Mouse (Mus musculus) hindbrain, embryonic 14.5 days (tissue): ENCODE data around the gene Apoh. TPM values are rescaled to one million over a fixed set of nuclear protein-coding genes. Genes with fewer than 3 reads are reported as not detected.
A peak's percentile ranks its signal among the peaks of the same experiment; 100 is the strongest.

Experiments
- ATAC-seq: fragments of 200-750 bp; cut with Nextera tagmentation; 2 replicates; pipeline ENCODE4 v1.8.0; 2017; ENCODE audit warnings: moderate number of reproducible peaks, mild to moderate bottlenecking, moderate TSS enrichment, moderate library complexity; ENCODE audit not compliant: low FRiP score
- DNase-seq: peaks from one replicate; pipeline ENCODE4 v3.0.0-alpha.2; 2015; ENCODE audit warnings: low spot score
- H3K27ac ChIP-seq: fragments of 300-500 bp; sonication (generic); 2 replicates; pipeline ENCODE4 v1.5.1; 2014; ENCODE audit warnings: mild to moderate bottlenecking, moderate library complexity
- H3K27me3 ChIP-seq: fragments of 300-500 bp; sonication (generic); 2 replicates; pipeline ENCODE4 v1.6.1; 2014; ENCODE audit warnings: mild to moderate bottlenecking, low read length, mixed read lengths; ENCODE audit not compliant: control insufficient read depth, insufficient read depth
- H3K36me3 ChIP-seq: fragments of 300-500 bp; sonication (generic); replicated peaks from 2 replicates; pipeline ENCODE4 v1.6.1; 2014; ENCODE audit not compliant: control insufficient read depth, insufficient read depth
- H3K4me1 ChIP-seq: fragments of 300-500 bp; sonication (generic); replicated peaks from 2 replicates; pipeline ENCODE4 v1.6.1; 2014; ENCODE audit warnings: antibody characterized with exemption, low read length, mixed read lengths; ENCODE audit not compliant: control insufficient read depth, insufficient read depth
- H3K4me2 ChIP-seq: fragments of 300-500 bp; sonication (generic); replicated peaks from 2 replicates; pipeline ENCODE4 v1.6.1; 2014; ENCODE audit warnings: mild to moderate bottlenecking, moderate library complexity
- H3K4me3 ChIP-seq: fragments of 300-500 bp; sonication (generic); replicated peaks from 2 replicates; pipeline ENCODE4 v1.5.1; 2014; ENCODE audit warnings: mild to moderate bottlenecking, low read length
- H3K9ac ChIP-seq: fragments of 300-500 bp; sonication (generic); 2 replicates; pipeline ENCODE4 v1.6.1; 2014
- H3K9me3 ChIP-seq: fragments of 300-500 bp; sonication (generic); 2 replicates; pipeline ENCODE4 v1.6.1; 2016; ENCODE audit warnings: low read length; ENCODE audit not compliant: control insufficient read depth
- WGBS: fragments of 180-500 bp; shearing (Covaris S2); extraction: QIAGEN DNeasy Blood & Tissue Kit; methylation state at CpG from one replicate; pipeline ENCODE4 v1.1.7; 2014; 5-methylcytosine and 5-hydroxymethylcytosine counted together
- polyA plus RNA-seq: library from polyadenylated mRNA; unstranded; fragments of >200 nt; fragmentation: Nextera tagmentation; extraction: Ambion mirVana; gene quantifications from 2 replicates; pipeline ENCODE4 v1.2.1, GENCODE M21; 2014

The Apoh gene
- polyA plus RNA-seq, 1 experiment from 2014 or later = 0.59 TPM

DNA sequence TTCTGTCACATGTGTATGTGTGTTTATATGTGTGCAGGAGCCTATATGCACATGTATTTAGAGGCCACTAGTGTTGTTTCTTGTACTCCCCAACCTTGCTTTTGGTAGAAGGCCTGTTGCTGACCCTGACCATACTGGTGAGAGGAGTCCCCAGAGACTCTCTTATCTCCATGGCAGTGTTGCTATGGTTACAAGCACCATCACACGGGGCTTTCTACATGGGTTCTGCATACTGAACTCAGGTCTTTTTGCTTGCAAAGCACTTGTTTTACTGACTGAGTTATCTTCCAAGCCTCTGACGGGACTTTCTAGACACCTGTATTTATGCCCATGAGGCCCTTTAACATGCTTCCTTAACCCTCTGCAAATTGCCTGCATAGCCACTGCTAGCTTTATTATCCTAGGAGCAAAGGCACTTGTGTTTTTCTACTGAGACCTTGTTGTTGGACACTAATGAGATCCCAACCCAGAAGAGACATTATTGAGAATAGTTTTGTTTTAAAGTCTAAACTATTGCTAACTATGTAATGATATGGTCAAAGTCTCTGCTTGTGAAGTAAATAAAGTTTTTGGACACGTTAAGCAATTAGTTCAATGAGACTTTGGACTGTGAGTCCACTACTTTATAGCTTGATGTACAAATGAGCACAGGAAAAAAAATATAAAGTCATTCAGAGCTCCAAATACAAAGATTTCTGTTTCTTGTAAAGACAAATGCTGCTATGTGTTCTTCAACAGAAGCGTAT is 41.9 kb downstream of the Apoh start:
- no peak overlapping the region for H3K4me3 ChIP-seq
- no peak overlapping the region for H3K9ac ChIP-seq
- WGBS = 48% methylated on average over 4 of the region's 4 CpGs
- H3K4me2 ChIP-seq = no peak overlapping the region
- peaks cover 6% of the 10 kb centered on the region for H3K4me1 ChIP-seq
- H3K36me3 ChIP-seq = no peaks in the 10 kb centered on the region
- no peak for ATAC-seq
- H3K27me3 ChIP-seq = no peaks in the 10 kb centered on the region
- H3K27ac ChIP-seq = no peak overlapping the region
- no peaks in the 10 kb centered on the region for H3K9me3 ChIP-seq
- DNase-seq = peak; percentile 25

- H3K9me3 ChIP-seq = no peaks in the 10 kb centered on the region
- no peak for ATAC-seq
- H3K4me3 ChIP-seq = no peak overlapping the region
- no peaks in the 10 kb centered on the region for H3K27me3 ChIP-seq
- H3K27ac ChIP-seq = no peak overlapping the region
- H3K4me2 ChIP-seq = no peak overlapping the region
- 95% methylated on average over 1 of the region's 1 CpGs for WGBS
- H3K4me1 ChIP-seq = peaks cover 6% of the 10 kb centered on the region
- peak; percentile 14 for DNase-seq
- H3K9ac ChIP-seq = no peak overlapping the region
- H3K36me3 ChIP-seq = no peaks in the 10 kb centered on the region
These were observed 42.5 kb downstream of the Apoh start for GRCm38 (mm10) chr11:108385666-108386024.

DNA sequence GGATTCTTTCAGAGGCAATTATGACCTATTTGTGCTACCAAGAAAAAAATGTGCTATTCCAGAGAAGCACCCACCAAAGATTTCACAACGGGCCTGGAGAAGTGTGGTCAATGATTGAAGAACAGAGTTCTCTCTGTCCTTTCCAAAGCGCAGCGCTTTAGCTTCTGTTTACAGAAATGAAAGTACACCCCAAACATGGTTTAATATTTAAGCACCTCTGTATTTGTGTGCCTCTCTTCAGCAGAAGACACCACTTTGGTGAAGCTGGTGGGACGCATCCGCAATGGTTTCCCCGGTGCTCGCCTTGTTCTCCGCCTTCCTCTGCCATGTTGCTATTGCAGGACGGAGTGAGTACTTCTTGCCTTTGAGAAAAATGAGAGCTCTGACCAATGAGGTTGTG is 51.9 kb downstream of the Apoh start:
- no peak for DNase-seq
- no peak overlapping the region for H3K4me3 ChIP-seq

GRCm38 (mm10) chr11:108396076-108396829 is 53.1 kb downstream of the Apoh start:
- Histone ChIP-seq H3K9me3 (no peaks in the 10 kb centered on the region), H3K4me2 (no peak overlapping the region), H3K36me3 (no peaks in the 10 kb centered on the region), H3K27me3 (no peaks in the 10 kb centered on the region), H3K4me1 (no peaks in the 10 kb centered on the region), H3K4me3 (no peak overlapping the region), H3K9ac (no peak overlapping the region), H3K27ac (no peak overlapping the region)
- 92% methylated on average over 7 of the region's 7 CpGs for WGBS
- DNase-seq = peak; percentile 9
- ATAC-seq = no peak

More for the DNA sequence above, 51.9 kb downstream of the Apoh start:
- Histone ChIP-seq H3K4me2 (no peak overlapping the region), H3K27me3 (no peaks in the 10 kb centered on the region), H3K4me1 (no peaks in the 10 kb centered on the region), H3K27ac (no peak overlapping the region), H3K9ac (no peak overlapping the region), H3K9me3 (no peaks in the 10 kb centered on the region), H3K36me3 (no peaks in the 10 kb centered on the region)
- WGBS = 96% methylated on average over 9 of the region's 9 CpGs
- ATAC-seq = no peak

- H3K9ac ChIP-seq = no peak overlapping the region
- no peak overlapping the region for H3K27ac ChIP-seq
- no peak overlapping the region for H3K4me2 ChIP-seq
- 36% methylated on average over 7 of the region's 9 CpGs for WGBS
- H3K9me3 ChIP-seq = no peaks in the 10 kb centered on the region
- H3K27me3 ChIP-seq = no peaks in the 10 kb centered on the region
- no peak overlapping the region for H3K4me3 ChIP-seq
- DNase-seq (no peak), ATAC-seq (no peak)
- H3K36me3 ChIP-seq = no peaks in the 10 kb centered on the region
- H3K4me1 ChIP-seq = no peaks in the 10 kb centered on the region
These were observed 66.9 kb downstream of the Apoh start for GRCm38 (mm10) chr11:108409876-108410644.

GRCm38 (mm10) chr11:108416360-108416759 is 73.2 kb downstream of the Apoh start:
- no peak overlapping the region for H3K27ac ChIP-seq
- H3K4me2 ChIP-seq = no peak overlapping the region
- WGBS = 100% methylated on average over 1 of the region's 1 CpGs
- DNase-seq = no peak
- H3K36me3 ChIP-seq = no peaks in the 10 kb centered on the region
- H3K9ac ChIP-seq = no peak overlapping the region
- no peaks in the 10 kb centered on the region for H3K4me1 ChIP-seq
- no peaks in the 10 kb centered on the region for H3K27me3 ChIP-seq
- ATAC-seq = no peak
- no peak overlapping the region for H3K4me3 ChIP-seq
- no peaks in the 10 kb centered on the region for H3K9me3 ChIP-seq

DNA sequence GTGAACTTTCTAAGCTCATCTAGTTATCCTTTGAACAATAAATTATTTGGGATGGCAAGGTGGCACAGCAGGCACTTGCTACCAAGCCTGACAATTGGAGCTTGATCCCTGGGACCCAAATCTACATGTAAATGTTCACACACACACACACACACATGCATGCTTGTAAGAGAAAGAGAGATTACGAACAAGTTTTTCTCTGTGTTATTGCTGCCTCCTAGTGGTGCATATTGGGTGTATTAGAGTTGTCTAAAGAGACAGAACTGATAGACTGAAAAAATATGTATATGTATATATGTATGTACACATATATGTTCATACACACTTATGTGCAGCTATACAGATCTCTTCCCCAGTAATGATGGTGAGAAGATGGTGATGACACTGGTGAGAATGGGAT is 75.4 kb downstream of the Apoh start:
- 24% methylated on average over 1 of the region's 1 CpGs for WGBS
- Histone ChIP-seq H3K4me2 (no peak overlapping the region), H3K9me3 (no peaks in the 10 kb centered on the region), H3K36me3 (no peaks in the 10 kb centered on the region), H3K4me1 (0 out of 2 replicates have a peak, but pooled peaks cover under 1% of the 10 kb centered on the region), H3K9ac (no peak overlapping the region), H3K27ac (no peak overlapping the region), H3K4me3 (no peak overlapping the region), H3K27me3 (no peaks in the 10 kb centered on the region)
- ATAC-seq (no peak), DNase-seq (peak; percentile 87)

DNA sequence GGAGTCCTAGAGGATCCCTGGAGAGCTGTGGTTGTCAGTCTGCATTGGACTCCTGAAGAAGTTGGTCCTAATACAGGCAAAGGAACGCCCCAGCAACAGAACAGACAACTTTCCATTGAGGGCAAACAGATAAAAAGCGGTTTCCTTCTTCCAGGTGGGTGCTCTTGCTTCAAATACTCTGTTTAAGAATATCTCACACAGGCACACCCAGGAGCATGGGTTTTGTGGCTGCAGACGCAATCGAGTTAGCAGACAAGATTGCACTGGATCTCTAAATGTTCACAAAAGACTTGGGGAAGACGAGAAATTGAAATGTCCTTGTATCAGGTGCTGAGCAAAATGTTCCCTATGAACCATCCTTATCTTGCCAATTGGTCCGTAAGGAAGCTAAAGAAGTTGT is 76.1 kb downstream of the Apoh start:
- no peak overlapping the region for H3K4me2 ChIP-seq
- H3K4me3 ChIP-seq = no peak overlapping the region

DNA sequence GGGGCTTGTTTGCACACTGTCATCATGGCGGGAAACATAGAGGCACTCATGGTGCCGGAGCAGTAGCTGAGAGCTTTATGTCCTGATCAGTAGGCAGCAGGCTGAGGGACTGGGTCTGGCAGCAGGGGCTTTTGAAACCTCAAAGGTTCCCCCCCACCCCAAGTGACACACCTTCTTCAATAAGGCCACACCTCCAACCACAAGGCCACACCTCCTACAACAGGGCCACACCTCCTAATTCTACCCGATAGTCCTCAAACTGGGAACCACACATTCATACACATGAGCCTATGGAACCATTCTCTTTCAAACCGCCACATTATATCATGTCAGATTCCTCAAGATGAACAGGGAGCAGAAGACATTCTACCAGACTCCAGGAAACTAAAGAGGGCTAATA is 77.6 kb downstream of the Apoh start:
- no peaks in the 10 kb centered on the region for H3K9me3 ChIP-seq
- ATAC-seq (no peak), DNase-seq (no peak)
- H3K4me2 ChIP-seq = no peak overlapping the region
- no peaks in the 10 kb centered on the region for H3K27me3 ChIP-seq
- H3K27ac ChIP-seq = no peak overlapping the region
- no peak overlapping the region for H3K4me3 ChIP-seq
- 78% methylated on average over 4 of the region's 4 CpGs for WGBS
- no peaks in the 10 kb centered on the region for H3K36me3 ChIP-seq
- peaks cover 13% of the 10 kb centered on the region; the same call in 1 of the 2 replicates for H3K4me1 ChIP-seq
- H3K9ac ChIP-seq = no peak overlapping the region

More for the DNA sequence above, 76.1 kb downstream of the Apoh start:
- no peak for ATAC-seq
- no peak for DNase-seq
- 92% methylated on average over 6 of the region's 6 CpGs for WGBS
- Histone ChIP-seq H3K9ac (no peak overlapping the region), H3K9me3 (no peaks in the 10 kb centered on the region), H3K36me3 (no peaks in the 10 kb centered on the region), H3K27me3 (no peaks in the 10 kb centered on the region), H3K4me1 (0 out of 2 replicates have a peak, but pooled peaks cover 7% of the 10 kb centered on the region), H3K27ac (no peak overlapping the region)
